Comparison of ENCODE assay signal across 8 mouse cellular contexts in genomic region chr9:22003163-22003554, GRCm38 (mm10). TPM values are rescaled to one million over a fixed set of nuclear protein-coding genes. Genes with fewer than 3 reads are reported as not detected.
A peak's percentile ranks its signal among the peaks of the same experiment; 100 is the strongest.
DNase-seq lines count a peak whose midpoint lies in the region; ATAC-seq and TF ChIP-seq lines count a peak whose summit lies in the region.

No protein-coding gene starts in this region.

- H3K27ac ChIP-seq in kidney, embryonic 15.5 days, result peak overlapping the region; percentile 78
- peak overlapping the region; percentile 83 for H3K27ac ChIP-seq in embryonic facial prominence, embryonic 10.5 days (replicated peaks)
- H3K27ac ChIP-seq in hindbrain, embryonic 15.5 days (replicated peaks), result peak overlapping the region; percentile 82
- peak overlapping the region; percentile 67 for H3K27ac ChIP-seq in liver, embryonic 16.5 days (ENCODE audit: low read length)

- H3K9me3 ChIP-seq in kidney, embryonic 15.5 days (replicated peaks), result no peaks in the 10 kb centered on the region
- H3K9me3 ChIP-seq in G1E (replicated peaks), result no peaks in the 10 kb centered on the region
- no peaks in the 10 kb centered on the region for H3K9me3 ChIP-seq in embryonic facial prominence, embryonic 10.5 days
- no peaks in the 10 kb centered on the region for H3K9me3 ChIP-seq in hindbrain, embryonic 15.5 days
- H3K9me3 ChIP-seq in liver, embryonic 16.5 days (replicated peaks; ENCODE audit: control insufficient read depth, low read length), result no peaks in the 10 kb centered on the region

- no peaks in the 10 kb centered on the region for H3K27me3 ChIP-seq in kidney, embryonic 15.5 days
- H3K27me3 ChIP-seq in G1E (ENCODE audit: insufficient read depth, low read length), result peaks cover 12% of the 10 kb centered on the region
- H3K27me3 ChIP-seq in embryonic facial prominence, embryonic 10.5 days (replicated peaks; ENCODE audit: low read depth, poor library complexity, severe bottlenecking), result peaks cover 4% of the 10 kb centered on the region
- no peaks in the 10 kb centered on the region for H3K27me3 ChIP-seq in hindbrain, embryonic 15.5 days
- H3K27me3 ChIP-seq in liver, embryonic 16.5 days (ENCODE audit: control insufficient read depth, insufficient read depth, low read depth, low read length), result no peaks in the 10 kb centered on the region

- DNase-seq in kidney, adult 18-20 months, result no peak
- peak; percentile 54 for DNase-seq in G1E (ENCODE audit: low spot score)
- DNase-seq in embryonic facial prominence, embryonic 10.5 days (ENCODE audit: low spot score), result peak; percentile 69
- peak; percentile 39 to 44 for DNase-seq in right cerebral cortex, postnatal 36 days (ENCODE audit: low spot score in 2 of 2)
- DNase-seq in B cell, adult 2 months, result no peak

- peak; percentile 17 for ATAC-seq in kidney, embryonic 15.5 days (replicated peaks; ENCODE audit: low FRiP score)
- peak; percentile 16; the same call in 1 of the 2 replicates for ATAC-seq in G1E (ENCODE audit: extremely low read depth, insufficient number of reproducible peaks, low FRiP score, poor library complexity, severe bottlenecking)
- ATAC-seq in hindbrain, embryonic 15.5 days (ENCODE audit: low FRiP score, low read depth), result no peak
- peak; percentile 7; the same call in 1 of the 2 replicates for ATAC-seq in liver, embryonic 16.5 days (ENCODE audit: low read depth)

- H3K4me2 ChIP-seq in kidney, embryonic 15.5 days, result peak overlapping the region; percentile 87
- peak overlapping the region; percentile 92 for H3K4me2 ChIP-seq in hindbrain, embryonic 15.5 days
- peak overlapping the region; percentile 90 for H3K4me2 ChIP-seq in liver, embryonic 16.5 days (ENCODE audit: low read depth, low read length)

- TF ChIP-seq CTCF in G1E (IDR thresholded peaks at IDR 0.05; ENCODE audit: low read depth, low read length), result no peak

- peak overlapping the region; percentile 81 for H3K4me3 ChIP-seq in kidney, embryonic 15.5 days (replicated peaks)
- H3K4me3 ChIP-seq in G1E (ENCODE audit: low read depth, low read length), result peak overlapping the region; percentile 79
- peak overlapping the region; percentile 87 for H3K4me3 ChIP-seq in embryonic facial prominence, embryonic 10.5 days
- peak overlapping the region; percentile 61 for H3K4me3 ChIP-seq in hindbrain, embryonic 15.5 days
- H3K4me3 ChIP-seq in liver, embryonic 16.5 days (ENCODE audit: low read depth, low read length), result peak overlapping the region; percentile 76

- peak overlapping the region; percentile 60 for H3K9ac ChIP-seq in kidney, embryonic 15.5 days
- peak overlapping the region; percentile 50 for H3K9ac ChIP-seq in hindbrain, embryonic 15.5 days
- peak overlapping the region; percentile 61 for H3K9ac ChIP-seq in liver, embryonic 16.5 days (ENCODE audit: low read depth, low read length)

- peaks cover 42% of the 10 kb centered on the region for H3K36me3 ChIP-seq in kidney, embryonic 15.5 days
- H3K36me3 ChIP-seq in G1E (replicated peaks), result peaks cover 47% of the 10 kb centered on the region
- peaks cover 45% of the 10 kb centered on the region for H3K36me3 ChIP-seq in embryonic facial prominence, embryonic 10.5 days (replicated peaks)
- H3K36me3 ChIP-seq in hindbrain, embryonic 15.5 days, result peaks cover 18% of the 10 kb centered on the region
- H3K36me3 ChIP-seq in liver, embryonic 16.5 days (ENCODE audit: control insufficient read depth, insufficient read depth), result peaks cover 9% of the 10 kb centered on the region

- under 1% methylated on average over 18 of the region's 18 CpGs for WGBS in kidney, embryonic 15.5 days
- under 1% methylated on average over 18 of the region's 18 CpGs for WGBS in embryonic facial prominence, embryonic 10.5 days
- WGBS in hindbrain, embryonic 15.5 days, result 1% methylated on average over 18 of the region's 18 CpGs
- under 1% methylated on average over 18 of the region's 18 CpGs for WGBS in liver, embryonic 16.5 days (ENCODE audit: insufficient replicate concordance)

- peaks cover 37% of the 10 kb centered on the region for H3K4me1 ChIP-seq in kidney, embryonic 15.5 days
- H3K4me1 ChIP-seq in G1E (ENCODE audit: insufficient read depth, low read depth, low read length), result peaks cover 44% of the 10 kb centered on the region
- H3K4me1 ChIP-seq in embryonic facial prominence, embryonic 10.5 days, result peaks cover 38% of the 10 kb centered on the region
- peaks cover 41% of the 10 kb centered on the region for H3K4me1 ChIP-seq in hindbrain, embryonic 15.5 days (replicated peaks)
- peaks cover 15% of the 10 kb centered on the region for H3K4me1 ChIP-seq in liver, embryonic 16.5 days (ENCODE audit: control insufficient read depth, low read depth, low read length)

RNA-seq across cellular contexts. Expression of gene Prkcsh, which starts 0.6 kb away (rescaled TPM):
- polyA plus RNA-seq in kidney, embryonic 15.5 days (2015; fragmentation: Nextera tagmentation; extraction: Ambion mirVana), result 137 and 140 TPM in 2 replicates
- 55.3 and 65.0 TPM in 2 replicates for total RNA-seq in G1E (2014; fragmentation: Nextera tagmentation)
- total RNA-seq in G1E (2017), result 115 and 116 TPM in 2 replicates
- 159 and 167 TPM in 2 replicates for polyA plus RNA-seq in G1E (2012)
- 107 and 115 TPM in 2 replicates for polyA plus RNA-seq in embryonic facial prominence, embryonic 10.5 days (2016; fragmentation: Nextera tagmentation; extraction: Ambion mirVana)
- 94.9 and 100 TPM in 2 replicates for polyA plus RNA-seq in hindbrain, embryonic 15.5 days (2015; fragmentation: Nextera tagmentation; extraction: Ambion mirVana)
- polyA plus RNA-seq in liver, embryonic 16.5 days (2015; fragmentation: Nextera tagmentation; extraction: Ambion mirVana), result 51.2 and 52.5 TPM in 2 replicates

RNA-seq across cellular contexts. Expression of gene Ccdc151, which starts 0.7 kb away (rescaled TPM):
- 1.6 TPM in 2 replicates for polyA plus RNA-seq in kidney, embryonic 15.5 days (2015; fragmentation: Nextera tagmentation; extraction: Ambion mirVana)
- total RNA-seq in G1E (2014; fragmentation: Nextera tagmentation) (not detected in 2 replicates), G1E (2017) (0.22 TPM in 1 of 2 replicates, not detected in the other)
- 0.07 and 0.08 TPM in 2 replicates for polyA plus RNA-seq in G1E (2012)
- 3.8 and 4.0 TPM in 2 replicates for polyA plus RNA-seq in embryonic facial prominence, embryonic 10.5 days (2016; fragmentation: Nextera tagmentation; extraction: Ambion mirVana)
- 4.9 and 5.1 TPM in 2 replicates for polyA plus RNA-seq in hindbrain, embryonic 15.5 days (2015; fragmentation: Nextera tagmentation; extraction: Ambion mirVana)
- 0.05 TPM in 1 of 2 replicates, not detected in the other for polyA plus RNA-seq in liver, embryonic 16.5 days (2015; fragmentation: Nextera tagmentation; extraction: Ambion mirVana)

RNA-seq across cellular contexts. Expression of gene Rgl3, which starts 13.9 kb away (rescaled TPM):
- 23.7 and 24.5 TPM in 2 replicates for polyA plus RNA-seq in kidney, embryonic 15.5 days (2015; fragmentation: Nextera tagmentation; extraction: Ambion mirVana)
- total RNA-seq in G1E (2014; fragmentation: Nextera tagmentation), result not detected in 2 replicates
- 0.05 TPM in 1 of 2 replicates, not detected in the other for total RNA-seq in G1E (2017)
- polyA plus RNA-seq in G1E (2012), result not detected in 2 replicates
- polyA plus RNA-seq in embryonic facial prominence, embryonic 10.5 days (2016; fragmentation: Nextera tagmentation; extraction: Ambion mirVana), result 4.0 and 5.6 TPM in 2 replicates
- polyA plus RNA-seq in hindbrain, embryonic 15.5 days (2015; fragmentation: Nextera tagmentation; extraction: Ambion mirVana), result 1.2 and 2.2 TPM in 2 replicates
- polyA plus RNA-seq in liver, embryonic 16.5 days (2015; fragmentation: Nextera tagmentation; extraction: Ambion mirVana), result 0.14 and 0.32 TPM in 2 replicates

RNA-seq across cellular contexts. Expression of gene Epor, which starts 39.9 kb away (rescaled TPM):
- 12.1 and 15.2 TPM in 2 replicates for polyA plus RNA-seq in kidney, embryonic 15.5 days (2015; fragmentation: Nextera tagmentation; extraction: Ambion mirVana)
- total RNA-seq in G1E (2014; fragmentation: Nextera tagmentation) (35.5 and 49.7 TPM in 2 replicates), G1E (2017) (14.4 and 21.9 TPM in 2 replicates)
- 125 and 135 TPM in 2 replicates for polyA plus RNA-seq in G1E (2012)
- 7.9 and 8.6 TPM in 2 replicates for polyA plus RNA-seq in embryonic facial prominence, embryonic 10.5 days (2016; fragmentation: Nextera tagmentation; extraction: Ambion mirVana)
- polyA plus RNA-seq in hindbrain, embryonic 15.5 days (2015; fragmentation: Nextera tagmentation; extraction: Ambion mirVana), result 1.3 and 1.9 TPM in 2 replicates
- 115 and 116 TPM in 2 replicates for polyA plus RNA-seq in liver, embryonic 16.5 days (2015; fragmentation: Nextera tagmentation; extraction: Ambion mirVana)

RNA-seq across cellular contexts. Expression of gene Swsap1, which starts 47.6 kb away (rescaled TPM):
- 7.9 and 12.6 TPM in 2 replicates for polyA plus RNA-seq in kidney, embryonic 15.5 days (2015; fragmentation: Nextera tagmentation; extraction: Ambion mirVana)
- total RNA-seq in G1E (2014; fragmentation: Nextera tagmentation) (11.8 and 12.4 TPM in 2 replicates), G1E (2017) (10.9 and 12.8 TPM in 2 replicates)
- polyA plus RNA-seq in G1E (2012), result 12.6 and 14.5 TPM in 2 replicates
- 7.1 and 8.0 TPM in 2 replicates for polyA plus RNA-seq in embryonic facial prominence, embryonic 10.5 days (2016; fragmentation: Nextera tagmentation; extraction: Ambion mirVana)
- polyA plus RNA-seq in hindbrain, embryonic 15.5 days (2015; fragmentation: Nextera tagmentation; extraction: Ambion mirVana), result 9.1 and 9.3 TPM in 2 replicates
- 2.1 and 2.3 TPM in 2 replicates for polyA plus RNA-seq in liver, embryonic 16.5 days (2015; fragmentation: Nextera tagmentation; extraction: Ambion mirVana)

Comparison
In these comparisons a context has a peak if more than half of its experiments do, and no peak if none do; other contexts are left out.
1. DNase-seq: peak in G1E (single experiment), embryonic facial prominence, embryonic 10.5 days (single experiment) and right cerebral cortex, postnatal 36 days (2 of 2); none in kidney, adult 18-20 months (single experiment) and B cell, adult 2 months (0 of 2).
2. Peak in every context shown above with its lines, with median percentiles within 50 percentile points of each other: H3K27ac ChIP-seq, H3K4me2 ChIP-seq, H3K4me3 ChIP-seq and H3K9ac ChIP-seq.